Mouse (Mus musculus): ENCODE measurements around the gene Ripply3. TPM values are rescaled to one million over a fixed set of nuclear protein-coding genes. Genes with fewer than 3 reads are reported as not detected.

The Ripply3 gene
- polyA plus RNA-seq, 1 experiment from 2014 or later, result 0.99 TPM

- H3K27me3 ChIP-seq (replicated peaks; ENCODE audit: control insufficient read depth, insufficient read depth, low read length), result no peaks in the 10 kb centered on the region
- peaks cover 3% of the 10 kb centered on the region; the same call in 1 of the 2 replicates for H3K4me1 ChIP-seq (ENCODE audit: control insufficient read depth, insufficient read depth, low read length)
- peaks cover 6% of the 10 kb centered on the region; the same call in 1 of the 2 replicates for H3K36me3 ChIP-seq (ENCODE audit: control insufficient read depth, insufficient read depth, low read length)
- ATAC-seq, result no peak
- no peak overlapping the region for H3K27ac ChIP-seq (ENCODE audit: low read depth, low read length)
- no peak overlapping the region for H3K4me3 ChIP-seq (ENCODE audit: low read depth, low read length)
- no peak overlapping the region for H3K9ac ChIP-seq (ENCODE audit: low read length)
- WGBS, result 96% methylated on average over 3 of the region's 3 CpGs
- DNase-seq (ENCODE audit: low spot score), result no peak
- H3K9me3 ChIP-seq (replicated peaks; ENCODE audit: control insufficient read depth, low read length), result no peaks in the 10 kb centered on the region
- no peak overlapping the region for H3K4me2 ChIP-seq (ENCODE audit: low read length)
These were observed 55.1 kb downstream of the Ripply3 start for GRCm38 (mm10) chr16:94383277-94383676.

Other genes with a start within 250 kb of the Ripply3 start
- 0.12 and 0.29 TPM in 2 replicates for gene Sim2, start 243.5 kb upstream of the Ripply3 start, polyA plus RNA-seq (2014; fragmentation: Nextera tagmentation; extraction: Ambion mirVana)
- 3.9 and 4.0 TPM in 2 replicates for gene Hlcs, start 14.8 kb upstream of the Ripply3 start, polyA plus RNA-seq (2014; fragmentation: Nextera tagmentation; extraction: Ambion mirVana)
- 815 and 924 TPM in 2 replicates for gene Ttc3, start 42.2 kb downstream of the Ripply3 start, polyA plus RNA-seq (2014; fragmentation: Nextera tagmentation; extraction: Ambion mirVana)
- gene Pigp, start 43.4 kb downstream of the Ripply3 start, polyA plus RNA-seq (2014; fragmentation: Nextera tagmentation; extraction: Ambion mirVana), result 94.1 and 133 TPM in 2 replicates
- gene Vps26c, start 198.4 kb downstream of the Ripply3 start, polyA plus RNA-seq (2014; fragmentation: Nextera tagmentation; extraction: Ambion mirVana), result 78.7 and 80.7 TPM in 2 replicates
- gene Dyrk1a, start 241.6 kb downstream of the Ripply3 start, polyA plus RNA-seq (2014; fragmentation: Nextera tagmentation; extraction: Ambion mirVana), result 14.8 and 15.6 TPM in 2 replicates